In the genomic region with DNA sequence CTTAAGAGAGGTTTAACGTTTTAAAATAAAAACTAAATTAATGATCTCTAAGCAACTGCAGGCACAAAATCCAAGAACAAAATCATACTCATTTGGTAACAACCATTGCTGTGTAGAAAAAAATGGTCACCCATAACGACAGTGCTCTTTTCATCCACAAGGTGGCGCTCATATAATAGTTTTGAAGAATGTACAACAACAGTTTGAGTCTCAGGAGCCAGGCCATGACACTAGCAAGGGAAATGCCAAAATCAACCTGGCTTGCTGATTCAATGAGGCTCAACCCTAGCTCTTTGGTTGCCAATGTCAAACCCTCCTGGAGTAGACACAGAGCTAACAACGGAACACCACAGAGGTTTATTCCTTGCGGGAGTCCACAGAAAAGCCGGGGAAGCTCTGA, we compare ENCODE assay signal across 7 mouse cellular contexts. TPM values are rescaled to one million over a fixed set of nuclear protein-coding genes. Genes with fewer than 3 reads are reported as not detected.
DNase-seq lines count a peak whose midpoint lies in the region; TF ChIP-seq lines count a peak whose summit lies in the region.

No protein-coding gene starts in this region.

- no peaks in the 10 kb centered on the region for H3K36me3 ChIP-seq in heart, adult 2 months (ENCODE audit: control insufficient read depth, insufficient read depth, low read length)

- no peaks in the 10 kb centered on the region for H3K79me2 ChIP-seq in heart, adult 2 months (replicated peaks; ENCODE audit: control insufficient read depth, insufficient read depth, low read length)

- 27% methylated on average over 6 of the region's 6 CpGs for WGBS in heart, adult 2 months

- H3K27me3 ChIP-seq in heart, adult 2 months (ENCODE audit: control insufficient read depth, insufficient read depth, low read length): no peaks in the 10 kb centered on the region

- no peak for TF ChIP-seq POLR2A in heart, adult 2 months (IDR thresholded peaks at IDR 0.05; ENCODE audit: insufficient read depth, low read depth, low read length)

- DNase-seq in ES-CJ7 (ENCODE audit: low read depth, low spot score) (peak; percentile 67), WW6 (ENCODE audit: low read depth, low spot score) (peak; percentile 29)
- peak; percentile 75 to 93 for DNase-seq in cerebellum, postnatal 36 days
- DNase-seq in heart, adult 2 months: peak; percentile 58 to 74
- DNase-seq in layer of hippocampus, adult 18-20 months (ENCODE audit: low spot score in 2 of 2): peak; percentile 63 to 89
- peak; percentile 85 for DNase-seq in lung, postnatal 14 days
- peak; percentile 83 for DNase-seq in right cerebral cortex, postnatal 4 days

- peak; percentile 91 for TF ChIP-seq CTCF in heart, adult 2 months (IDR thresholded peaks at IDR 0.05)

- no peak overlapping the region for H3K4me3 ChIP-seq in heart, adult 2 months

- intact Hi-C loops in heart, adult 2 months (cut with DNase I): loop anchor here (1.0 to 5.0 kb wide), 5 partner anchors 51 to 761 kb away; partner anchors contain the start of gene Cgnl1

- no peaks in the 10 kb centered on the region; the same call in 1 of the 2 replicates for H3K4me1 ChIP-seq in heart, adult 2 months (ENCODE audit: control insufficient read depth, insufficient read depth, low read length)

- no peak overlapping the region for H3K9ac ChIP-seq in heart, adult 2 months (ENCODE audit: low read depth, low read length)

- TF ChIP-seq EP300 in heart, adult 2 months (IDR thresholded peaks at IDR 0.05; ENCODE audit: insufficient read depth, low read depth, low read length): no peak

- H3K27ac ChIP-seq in heart, adult 2 months: no peak overlapping the region

RNA-seq across cellular contexts. Expression of gene Myzap, which starts 54.0 kb away (rescaled TPM):
- 100 to 1,000 TPM; 359 to 430 TPM for total RNA-seq in heart, adult 2 months (2021)
- polyA plus RNA-seq in heart, adult 2 months (2012; rRNA removed): 163 and 284 TPM in 2 replicates
- 1 to 10 TPM in 1 of 2 experiments, under 1 TPM in 1; 0.71 to 1.3 TPM for total RNA-seq in layer of hippocampus, adult 18-20 months (2021)

Comparison
In these comparisons a context has a peak if more than half of its experiments do, and no peak if none do; other contexts are left out.
1. DNase-seq: peak in every context shown above with its lines; median percentile 85 in lung, postnatal 14 days; 84 in cerebellum, postnatal 36 days; 83 in right cerebral cortex, postnatal 4 days; 76 in layer of hippocampus, adult 18-20 months; 67 in ES-CJ7; 66 in heart, adult 2 months; 29 in WW6.
2. RNA of gene Myzap, which starts 54.0 kb away (total RNA-seq): 359 to 430 TPM in heart, adult 2 months; 0.71 to 1.3 TPM in layer of hippocampus, adult 18-20 months; every median in the first group is over 100 times any median in the second.